Mouse (Mus musculus): Measurements from ENCODE around the gene Mdm2.

DNA sequence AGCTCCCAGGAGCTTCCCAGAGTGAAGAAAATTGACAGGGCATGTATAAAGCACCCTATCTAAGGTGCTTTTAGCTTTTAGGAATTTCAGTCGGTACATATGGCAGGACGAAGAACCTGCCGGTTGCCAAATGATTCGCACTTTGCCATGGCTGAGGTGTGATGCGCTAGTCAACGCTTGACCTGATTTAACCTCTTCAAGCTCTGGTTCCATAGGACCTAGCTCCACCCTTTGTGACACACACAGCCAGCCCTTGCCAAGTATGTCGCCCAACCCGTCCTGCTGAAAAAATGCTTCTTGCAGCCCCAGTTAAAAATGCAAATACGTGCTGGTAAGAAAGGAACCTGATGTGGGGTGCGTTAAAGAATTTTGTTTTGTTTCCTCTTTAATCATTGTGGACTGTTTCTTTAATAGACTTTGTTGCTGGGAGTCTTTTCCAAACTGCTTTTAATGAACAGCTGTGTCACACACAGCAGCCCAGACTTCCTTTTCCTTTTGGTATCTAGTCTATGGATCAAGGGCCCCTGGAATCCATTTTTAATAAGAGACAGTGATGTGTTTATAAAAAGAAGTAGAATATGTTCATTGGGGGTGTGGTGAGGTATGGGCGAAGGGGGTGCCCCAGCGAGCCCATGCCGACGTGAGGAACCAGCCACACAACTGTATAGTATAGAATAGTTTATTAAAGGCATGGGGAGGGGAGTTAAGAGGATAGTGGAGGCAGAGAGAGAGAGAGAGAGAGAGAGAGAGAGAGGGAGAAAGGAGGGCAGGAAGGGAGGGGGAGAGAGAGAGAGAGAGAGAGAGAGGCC is 47.3 kb downstream of the Mdm2 start:
- no peak for TF ChIP-seq CTCF (conservative IDR thresholded peaks at IDR 0.05 in 1 of 2, IDR thresholded peaks at IDR 0.05 in 1 of 2; ENCODE audit: low read depth in 2 of 2, low read length in 2 of 2)
- TF ChIP-seq POLR2A (IDR thresholded peaks at IDR 0.05; ENCODE audit: low read depth, low read length), result no peak
